In genomic region chr11:69970775-69971174, GRCm38 (mm10) we compare ENCODE assay signal across 20 mouse cellular contexts. TPM values are rescaled to one million over a fixed set of nuclear protein-coding genes. Genes with fewer than 3 reads are reported as not detected.
"Had no signal": no experiment of that assay in that cellular context is flagged by ENCODE, and none has a peak within 500 bp of the region (broad histone marks: within the 10 kb centered on the region; RNA-seq: fewer than 3 reads in every experiment).

No protein-coding gene starts in this region.

- H3K4me3 ChIP-seq: layer of hippocampus, adult 2 months; left cerebral cortex, adult 2 months; limb, embryonic 15.5 days; liver, embryonic 12.5 days; midbrain, embryonic 10.5 days; myocyte; neural tube, embryonic 15.5 days had no signal

- H3K9ac ChIP-seq: limb, embryonic 15.5 days; liver, embryonic 12.5 days; lung, embryonic 14.5 days; neural tube, embryonic 15.5 days had no signal

- H3K9me3 ChIP-seq: limb, embryonic 15.5 days; liver, embryonic 12.5 days; midbrain, embryonic 10.5 days; neural tube, embryonic 15.5 days had no signal

- H3K4me2 ChIP-seq: limb, embryonic 15.5 days; liver, embryonic 12.5 days; lung, embryonic 14.5 days; neural tube, embryonic 15.5 days had no signal

- ATAC-seq: liver, embryonic 12.5 days had no signal

- H3K27ac ChIP-seq: kidney, postnatal 0 days; layer of hippocampus, adult 2 months; left cerebral cortex, adult 2 months; limb, embryonic 15.5 days; liver, embryonic 12.5 days; midbrain, embryonic 10.5 days; neural tube, embryonic 15.5 days had no signal

- DNase-seq: kidney, adult 18-20 months; kidney, postnatal 4 days; lung, embryonic 14.5 days; lung, postnatal 10 days; lung, postnatal 4 days; midbrain, embryonic 14.5 days; right cerebral cortex, postnatal 4 days; thymus, adult 18-20 months; thymus, postnatal 14 days had no signal

RNA-seq across cellular contexts. Expression of gene Cldn7, which starts 6.2 kb away (rescaled TPM):
- total RNA-seq: layer of hippocampus, adult 2 months; layer of hippocampus, postnatal 14 days; left cerebral cortex, adult 2 months; left cerebral cortex, postnatal 25 days; megakaryocyte, adult 5-6 weeks had no signal
- polyA plus RNA-seq: midbrain, embryonic 14.5 days; myocyte had no signal
